Mouse (Mus musculus) Muller cell, postnatal 12 days (primary cell): Measurements from ENCODE around the gene Antxr1.

Experiments used
- DNase-seq: peaks from one replicate; pipeline ENCODE4 v3.0.0-alpha.2; 2015; ENCODE audit errors: inconsistent ontology term

The Antxr1 gene

GRCm38 (mm10) chr6:87292911-87293851 lies 42.4 kb downstream of the Antxr1 start:
- DNase-seq, result no peak

GRCm38 (mm10) chr6:87287251-87287650 lies 48.4 kb downstream of the Antxr1 start:
- no peak for DNase-seq

GRCm38 (mm10) chr6:87285365-87285749 lies 50.3 kb downstream of the Antxr1 start:
- no peak for DNase-seq

- DNase-seq, result peak; percentile 55
These were observed 50.8 kb downstream of the Antxr1 start for GRCm38 (mm10) chr6:87284716-87285364.

GRCm38 (mm10) chr6:87282346-87282781 lies 53.3 kb downstream of the Antxr1 start:
- peak; percentile 61 for DNase-seq

GRCm38 (mm10) chr6:87281771-87282170 lies 53.9 kb downstream of the Antxr1 start:
- no peak for DNase-seq

GRCm38 (mm10) chr6:87278151-87278550 lies 57.5 kb downstream of the Antxr1 start:
- peak; percentile 90 for DNase-seq

- peak; percentile 87 for DNase-seq
These were observed 58.1 kb downstream of the Antxr1 start for GRCm38 (mm10) chr6:87277527-87277926.

- DNase-seq, result peak; percentile 62
These were observed 58.7 kb downstream of the Antxr1 start for GRCm38 (mm10) chr6:87276941-87277340.

GRCm38 (mm10) chr6:87274779-87275178 lies 60.8 kb downstream of the Antxr1 start:
- no peak for DNase-seq

GRCm38 (mm10) chr6:87273791-87274190 lies 61.8 kb downstream of the Antxr1 start:
- no peak for DNase-seq

GRCm38 (mm10) chr6:87273141-87273540 lies 62.5 kb downstream of the Antxr1 start:
- no peak for DNase-seq

GRCm38 (mm10) chr6:87272202-87272601 lies 63.4 kb downstream of the Antxr1 start:
- DNase-seq, result no peak

GRCm38 (mm10) chr6:87270452-87270851 lies 65.2 kb downstream of the Antxr1 start:
- no peak for DNase-seq

- no peak for DNase-seq
These were observed 65.7 kb downstream of the Antxr1 start for GRCm38 (mm10) chr6:87269950-87270349.

- no peak for DNase-seq
These were observed 73.0 kb downstream of the Antxr1 start for GRCm38 (mm10) chr6:87262666-87263065.

GRCm38 (mm10) chr6:87258976-87259375 lies 76.6 kb downstream of the Antxr1 start:
- peak; percentile 86 for DNase-seq

GRCm38 (mm10) chr6:87257981-87258775 lies 77.4 kb downstream of the Antxr1 start:
- peak; percentile 81 for DNase-seq

- no peak for DNase-seq
These were observed 78.2 kb downstream of the Antxr1 start for GRCm38 (mm10) chr6:87257471-87257870.

GRCm38 (mm10) chr6:87255668-87256067 lies 80.0 kb downstream of the Antxr1 start:
- DNase-seq, result no peak

- DNase-seq, result no peak
These were observed 80.9 kb downstream of the Antxr1 start for GRCm38 (mm10) chr6:87254756-87255155.

- peak; percentile 84 for DNase-seq
These were observed 83.9 kb downstream of the Antxr1 start for GRCm38 (mm10) chr6:87251716-87252115.
